Mouse (Mus musculus) limb, embryonic 14.5 days (tissue): ENCODE measurements around the gene Calcr. TPM values are rescaled to one million over a fixed set of nuclear protein-coding genes. Genes with fewer than 3 reads are reported as not detected.

Experiments
- ATAC-seq: fragments of 200-750 bp; cut with Nextera tagmentation; 2 replicates; pipeline ENCODE4 v1.8.0; 2017; ENCODE audit warnings: low read depth, moderate number of reproducible peaks, moderate TSS enrichment; ENCODE audit not compliant: low FRiP score
- DNase-seq: peaks from one replicate; pipeline ENCODE4 v3.0.0-alpha.2; 2015; ENCODE audit warnings: low spot score
- H3K27ac ChIP-seq: fragments of 300-500 bp; sonication (generic); replicated peaks from 2 replicates; pipeline ENCODE4 v1.5.1; 2014; ENCODE audit warnings: low read depth, mild to moderate bottlenecking, low read length, moderate library complexity, mixed read lengths
- H3K27me3 ChIP-seq: fragments of 300-500 bp; sonication (generic); 2 replicates; pipeline ENCODE4 v1.6.1; 2014; ENCODE audit warnings: low read length, mixed read lengths; ENCODE audit not compliant: control insufficient read depth, insufficient read depth
- H3K36me3 ChIP-seq: fragments of 300-500 bp; sonication (generic); 2 replicates; pipeline ENCODE4 v1.6.1; 2014; ENCODE audit warnings: mild to moderate bottlenecking, low read length, moderate library complexity, mixed read lengths; ENCODE audit not compliant: control insufficient read depth, insufficient read depth
- H3K4me1 ChIP-seq: fragments of 300-500 bp; sonication (generic); 2 replicates; pipeline ENCODE4 v1.6.1; 2014; ENCODE audit warnings: antibody characterized with exemption, low read length, mixed read lengths; ENCODE audit not compliant: control insufficient read depth, insufficient read depth
- H3K4me2 ChIP-seq: fragments of 300-500 bp; sonication (generic); replicated peaks from 2 replicates; pipeline ENCODE4 v1.6.1; 2014; ENCODE audit warnings: low read depth, mild to moderate bottlenecking, low read length, moderate library complexity; ENCODE audit not compliant: severe bottlenecking
- H3K4me3 ChIP-seq: fragments of 300-500 bp; sonication (generic); replicated peaks from 2 replicates; pipeline ENCODE4 v1.5.1; 2014; ENCODE audit warnings: low read length
- H3K9ac ChIP-seq: fragments of 300-500 bp; sonication (generic); 2 replicates; pipeline ENCODE4 v1.6.1; 2014; ENCODE audit warnings: mild to moderate bottlenecking, low read depth, low read length, moderate library complexity; ENCODE audit not compliant: severe bottlenecking
- H3K9me3 ChIP-seq: fragments of 300-500 bp; sonication (generic); 2 replicates; pipeline ENCODE4 v1.6.1; 2016; ENCODE audit warnings: low read length; ENCODE audit not compliant: control insufficient read depth
- POLR2A ChIP-seq: fragments of 200-500 bp; IDR thresholded peaks from 2 replicates; pipeline ENCODE4 v1.8.0; 2012; ENCODE audit warnings: inconsistent platforms, mild to moderate bottlenecking, moderate library complexity, borderline replicate concordance; ENCODE audit not compliant: insufficient read depth, insufficient read length; ENCODE audit errors: extremely low read depth
- WGBS: fragments of 180-500 bp; shearing (Covaris S2); extraction: QIAGEN DNeasy Blood & Tissue Kit; methylation state at CpG from one replicate; pipeline ENCODE4 v1.1.7; 2014; 5-methylcytosine and 5-hydroxymethylcytosine counted together
- polyA plus RNA-seq, 2 experiments: library from polyadenylated mRNA; depleted of rRNA in 1 of 2; stranded (reverse) in 1 of 2; unstranded in 1 of 2; fragments of >200 nt; fragmentation: Nextera tagmentation in 1 of 2; extraction: Ambion mirVana in 1 of 2; gene quantifications; 2 replicates each; pipeline versions ENCODE4 v1.2.1 to v1.2.3; 2012 to 2014

Calcr gene
- polyA plus RNA-seq (2012; rRNA removed) (0.28 and 0.29 TPM in 2 replicates), polyA plus RNA-seq (2014; fragmentation: Nextera tagmentation; extraction: Ambion mirVana) (0.07 and 0.11 TPM in 2 replicates)

DNA sequence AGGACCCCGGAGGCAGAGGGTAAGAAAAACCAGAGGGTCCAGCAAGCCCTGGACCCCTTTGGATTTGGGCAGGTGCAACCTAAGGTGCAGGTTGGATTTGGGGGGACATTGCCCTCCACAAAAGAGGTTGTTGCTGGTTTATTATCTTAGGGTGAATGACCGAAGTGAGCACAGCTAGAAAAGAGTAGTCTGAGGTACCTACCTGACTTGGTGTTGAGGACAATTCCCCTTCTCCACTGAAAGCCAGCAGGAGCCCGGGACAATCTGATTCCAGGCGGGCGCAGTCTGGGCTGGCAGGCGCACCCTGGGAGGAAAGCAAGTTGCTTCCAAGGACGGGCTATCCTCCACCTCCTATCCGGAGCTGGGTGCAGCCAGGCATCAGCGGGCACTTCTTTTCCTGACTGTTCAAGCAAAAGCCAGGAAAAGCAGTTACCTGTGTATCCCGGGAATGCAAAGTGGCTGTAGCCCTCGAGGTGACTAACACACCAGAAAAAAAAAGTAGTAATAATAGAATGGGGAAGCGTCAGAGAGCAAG, at the start of gene Calcr:
Calcr (minus strand) TSS at position 485 of the 535 bp plus-strand sequence.
- Histone ChIP-seq H3K9ac (peak within 1 kb of the TSS; percentile 34), H3K4me2 (peak within 1 kb of the TSS; percentile 95), H3K27ac (no peak within 1 kb of the TSS), H3K27me3 (peaks cover 42% of the 10 kb centered on the region), H3K4me1 (peaks cover 3% of the 10 kb centered on the region; the same call in 1 of the 2 replicates), H3K9me3 (no peaks in the 10 kb centered on the region), H3K4me3 (peak within 1 kb of the TSS; percentile 47), H3K36me3 (no peaks in the 10 kb centered on the region)
- 1% methylated on average over 12 of the region's 12 CpGs for WGBS
- ATAC-seq: no peak
- no peak for DNase-seq
- no peak for TF ChIP-seq POLR2A

DNA sequence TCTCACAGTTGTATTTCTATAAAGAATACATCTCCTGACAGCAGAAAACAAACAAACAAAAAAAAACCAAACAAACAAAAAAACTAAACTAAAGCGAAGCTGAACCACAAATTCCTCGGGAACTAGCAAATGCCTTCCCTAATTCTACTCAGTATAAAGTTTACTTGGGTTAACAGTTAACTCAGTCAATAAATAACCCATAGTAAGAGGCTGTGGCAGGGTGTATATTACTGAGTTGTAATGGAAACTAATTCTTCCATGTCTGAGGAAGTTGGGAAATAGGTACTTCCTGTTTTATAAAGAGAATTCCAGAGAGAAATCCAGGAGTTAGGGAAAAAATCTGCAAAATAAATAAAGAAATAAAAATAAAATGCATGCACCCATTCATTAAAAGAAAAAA, 3.0 kb upstream of the Calcr start:
- Histone ChIP-seq H3K9me3 (no peaks in the 10 kb centered on the region), H3K36me3 (no peaks in the 10 kb centered on the region), H3K4me3 (no peak overlapping the region), H3K27ac (no peak overlapping the region), H3K4me2 (no peak overlapping the region), H3K27me3 (peaks cover 36% of the 10 kb centered on the region), H3K9ac (no peak overlapping the region), H3K4me1 (peaks cover 3% of the 10 kb centered on the region; the same call in 1 of the 2 replicates)
- no peak for TF ChIP-seq POLR2A
- ATAC-seq (no peak), DNase-seq (no peak)
- 68% methylated on average over 2 of the region's 2 CpGs for WGBS

GRCm38 (mm10) chr6:3763171-3763967, 1.1 kb downstream of the Calcr start:
- Histone ChIP-seq H3K4me1 (peaks cover 3% of the 10 kb centered on the region; the same call in 1 of the 2 replicates), H3K4me3 (peak overlapping the region; percentile 47), H3K36me3 (no peaks in the 10 kb centered on the region), H3K9ac (peak overlapping the region; percentile 34), H3K9me3 (no peaks in the 10 kb centered on the region), H3K27me3 (peaks cover 42% of the 10 kb centered on the region), H3K4me2 (peak overlapping the region; percentile 95), H3K27ac (no peak overlapping the region)
- 1% methylated on average over 37 of the region's 39 CpGs for WGBS
- peak; percentile 7 for DNase-seq
- no peak for TF ChIP-seq POLR2A
- peak; percentile 47 for ATAC-seq

DNA sequence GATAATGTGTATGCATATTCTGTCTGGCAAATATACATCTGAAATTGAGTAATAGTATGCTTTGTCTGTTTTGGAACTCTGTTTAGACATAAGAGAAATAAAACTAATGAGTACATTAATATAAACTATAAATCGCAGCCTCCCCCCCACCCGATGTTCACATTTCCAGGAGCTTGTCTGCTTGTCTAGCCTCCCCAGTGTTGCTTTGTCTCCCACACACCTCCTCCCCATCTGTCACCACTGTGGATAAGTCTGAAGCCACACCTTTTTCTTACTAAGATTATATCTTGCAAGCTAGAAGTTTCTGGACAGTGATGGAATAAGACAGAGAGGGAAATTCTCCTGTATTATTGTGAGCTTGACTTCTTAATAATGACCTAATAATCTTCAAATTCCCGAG, 12.9 kb downstream of the Calcr start:
- H3K27me3 ChIP-seq: no peaks in the 10 kb centered on the region
- H3K4me2 ChIP-seq: no peak overlapping the region
- no peak overlapping the region for H3K27ac ChIP-seq
- no peak for TF ChIP-seq POLR2A
- ATAC-seq: no peak
- H3K9me3 ChIP-seq: no peaks in the 10 kb centered on the region
- no peak overlapping the region for H3K4me3 ChIP-seq
- no peak overlapping the region for H3K9ac ChIP-seq
- 84% methylated on average over 3 of the region's 3 CpGs for WGBS
- H3K4me1 ChIP-seq: no peaks in the 10 kb centered on the region
- no peaks in the 10 kb centered on the region for H3K36me3 ChIP-seq
- DNase-seq: no peak

DNA sequence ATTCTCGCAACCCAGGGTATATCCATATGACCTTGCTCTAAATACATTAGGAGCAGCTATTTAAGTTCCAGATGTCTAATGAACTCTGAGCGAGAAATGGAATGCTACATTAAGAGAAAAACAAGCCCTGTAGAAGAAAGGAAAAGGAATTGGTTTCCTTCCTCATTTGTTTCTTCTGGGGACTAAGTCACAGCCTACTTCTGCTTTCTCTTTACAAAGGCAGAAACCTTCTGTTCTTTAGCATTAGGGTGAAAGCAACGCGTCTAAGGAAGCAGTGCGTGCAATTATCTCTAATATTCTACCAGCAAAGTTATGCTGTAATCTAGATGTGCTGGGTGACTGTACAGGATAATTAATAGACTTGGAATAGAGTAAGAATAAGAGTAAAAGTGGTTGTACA, 14.9 kb downstream of the Calcr start:
- Histone ChIP-seq H3K27ac (no peak overlapping the region), H3K36me3 (no peaks in the 10 kb centered on the region), H3K4me3 (no peak overlapping the region), H3K9me3 (no peaks in the 10 kb centered on the region), H3K27me3 (no peaks in the 10 kb centered on the region), H3K4me2 (no peak overlapping the region), H3K9ac (no peak overlapping the region), H3K4me1 (no peaks in the 10 kb centered on the region)
- TF ChIP-seq POLR2A: no peak
- DNase-seq (no peak), ATAC-seq (no peak)
- 80% methylated on average over 5 of the region's 5 CpGs for WGBS
